Mouse (Mus musculus) lung, postnatal 0 days (tissue): ENCODE data around the gene Rps26. TPM values are rescaled to one million over a fixed set of nuclear protein-coding genes. Genes with fewer than 3 reads are reported as not detected.

Experiments
- ATAC-seq: fragments of 200-750 bp; cut with Nextera tagmentation; 2 replicates; pipeline ENCODE4 v1.8.0; 2017; ENCODE audit warnings: moderate library complexity
- DNase-seq: peaks from one replicate; pipeline ENCODE4 v3.0.0-alpha.2; 2016; ENCODE audit warnings: low spot score
- H3K27ac ChIP-seq: fragments of 300-500 bp; sonication (generic); 2 replicates; pipeline ENCODE4 v1.5.1; 2014; ENCODE audit warnings: antibody characterized with exemption, mild to moderate bottlenecking, low read length, mixed read lengths
- H3K27me3 ChIP-seq: fragments of 300-500 bp; sonication (generic); replicated peaks from 2 replicates; pipeline ENCODE4 v1.6.1; 2014; ENCODE audit warnings: low read length, mixed read lengths; ENCODE audit not compliant: insufficient read depth
- H3K36me3 ChIP-seq: fragments of 300-500 bp; sonication (generic); 2 replicates; pipeline ENCODE4 v1.6.1; 2014; ENCODE audit warnings: low read length, mixed read lengths; ENCODE audit not compliant: insufficient read depth
- H3K4me1 ChIP-seq: fragments of 300-500 bp; sonication (generic); 2 replicates; pipeline ENCODE4 v1.6.1; 2014; ENCODE audit warnings: antibody characterized with exemption, low read depth, low read length, mixed read lengths; ENCODE audit not compliant: insufficient read depth
- H3K4me2 ChIP-seq: fragments of 300-500 bp; sonication (generic); replicated peaks from 2 replicates; pipeline ENCODE4 v1.6.1; 2014; ENCODE audit warnings: low read depth, mild to moderate bottlenecking, low read length, moderate library complexity, mixed read lengths
- H3K4me3 ChIP-seq: fragments of 300-500 bp; sonication (generic); 2 replicates; pipeline ENCODE4 v1.5.1; 2014; ENCODE audit warnings: low read depth, low read length
- H3K9ac ChIP-seq: fragments of 300-500 bp; sonication (generic); replicated peaks from 2 replicates; pipeline ENCODE4 v1.6.1; 2014; ENCODE audit warnings: low read depth, mild to moderate bottlenecking
- H3K9me3 ChIP-seq: fragments of 300-500 bp; sonication (generic); 2 replicates; pipeline ENCODE4 v1.6.1; 2016; ENCODE audit warnings: low read length, mixed read lengths
- CTCF ChIP-seq: IDR thresholded peaks from 2 replicates; pipeline ENCODE4 v1.5.1; 2016; ENCODE audit warnings: antibody characterized with exemption, mild to moderate bottlenecking
- EP300 ChIP-seq: IDR thresholded peaks from 2 replicates; pipeline ENCODE4 v1.6.1; 2016; ENCODE audit warnings: antibody characterized with exemption, mild to moderate bottlenecking, control low read depth
- WGBS: fragments of 180-500 bp; shearing (Covaris S2); extraction: QIAGEN DNeasy Blood & Tissue Kit; methylation state at CpG from one replicate; pipeline ENCODE4 v1.1.7; 2014; 5-methylcytosine and 5-hydroxymethylcytosine counted together
- microRNA-seq: library from miRNA; unstranded; fragments of <30 nt; microRNA quantifications from one replicate; pipeline ENCODE4, GENCODE M21; 2016
- polyA plus RNA-seq: library from polyadenylated mRNA; unstranded; fragments of >200 nt; fragmentation: Nextera tagmentation; extraction: Ambion mirVana; gene quantifications from 2 replicates; pipeline ENCODE4 v1.2.1, GENCODE M21; 2015

Rps26 gene
- polyA plus RNA-seq, 1 experiment from 2014 or later, result 465 TPM

- DNase-seq, result no peak
- Histone ChIP-seq H3K27me3 (no peaks in the 10 kb centered on the region), H3K9ac (no peak overlapping the region), H3K27ac (no peak overlapping the region), H3K4me3 (no peak overlapping the region), H3K4me1 (no peaks in the 10 kb centered on the region), H3K36me3 (no peaks in the 10 kb centered on the region), H3K9me3 (no peaks in the 10 kb centered on the region), H3K4me2 (no peak overlapping the region)
- no peak for ATAC-seq
- TF ChIP-seq CTCF, result no peak
- no peak for TF ChIP-seq EP300
- 70% methylated on average over 3 of the region's 3 CpGs for WGBS
Observed at GRCm38 (mm10) chr10:128579298-128579697, 47.2 kb downstream of the Rps26 start.

DNA sequence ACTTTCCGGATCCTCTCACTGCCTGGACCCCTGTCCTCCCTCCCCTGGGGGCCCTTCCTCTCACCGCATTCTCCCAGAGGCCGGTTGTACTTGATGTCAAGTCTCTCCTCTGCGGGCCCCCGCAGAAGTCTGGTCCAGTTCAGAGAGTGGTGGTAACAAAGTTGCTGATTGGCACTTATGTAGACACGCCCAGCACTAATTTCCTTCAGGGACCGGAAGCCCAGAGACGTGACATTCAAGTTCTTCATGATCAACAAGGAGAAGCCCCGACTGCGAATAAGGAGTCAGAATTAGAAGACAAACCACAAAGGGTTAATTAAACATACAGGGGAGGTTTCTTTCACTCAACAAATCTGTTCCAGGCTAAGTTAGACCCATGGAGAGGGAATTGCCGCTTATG lies 48.2 kb downstream of the Rps26 start:
- Histone ChIP-seq H3K27me3 (no peaks in the 10 kb centered on the region), H3K9ac (no peak overlapping the region), H3K4me3 (no peak overlapping the region), H3K4me2 (no peak overlapping the region), H3K27ac (no peak overlapping the region), H3K9me3 (no peaks in the 10 kb centered on the region), H3K4me1 (no peaks in the 10 kb centered on the region), H3K36me3 (no peaks in the 10 kb centered on the region)
- 58% methylated on average over 11 of the region's 11 CpGs for WGBS
- ATAC-seq, result no peak
- TF ChIP-seq EP300 (no peak), CTCF (no peak)
- no peak for DNase-seq

DNA sequence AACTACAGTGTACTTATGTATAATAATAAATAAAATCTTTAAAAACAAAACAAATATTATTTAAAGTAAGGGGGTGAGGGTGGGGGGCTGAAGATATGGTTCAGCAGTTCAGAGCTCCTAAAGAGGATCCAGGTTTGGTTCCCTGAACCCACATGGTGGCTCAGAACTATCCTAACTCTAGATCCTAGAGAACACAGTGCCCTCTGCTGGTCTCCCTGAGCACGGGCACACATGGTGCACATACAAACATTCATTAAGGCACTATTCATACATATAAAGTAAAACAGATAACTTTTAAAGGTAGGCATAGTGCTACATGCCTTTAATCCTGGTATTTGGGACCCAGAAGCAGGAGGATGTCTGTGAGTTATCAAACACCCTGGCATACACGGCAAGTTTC lies 51.5 kb downstream of the Rps26 start:
- no peaks in the 10 kb centered on the region for H3K9me3 ChIP-seq
- ATAC-seq, result no peak
- WGBS, result 90% methylated on average over 2 of the region's 2 CpGs

More for the DNA sequence above, 51.5 kb downstream of the Rps26 start:
- H3K4me1 ChIP-seq, result no peaks in the 10 kb centered on the region
- no peaks in the 10 kb centered on the region for H3K27me3 ChIP-seq
- TF ChIP-seq CTCF, result peak; percentile 66
- no peak for TF ChIP-seq EP300
- H3K4me3 ChIP-seq, result no peak overlapping the region
- no peaks in the 10 kb centered on the region for H3K36me3 ChIP-seq
- H3K27ac ChIP-seq, result no peak overlapping the region
- H3K4me2 ChIP-seq, result no peak overlapping the region
- no peak overlapping the region for H3K9ac ChIP-seq
- DNase-seq, result peak; percentile 60

Small RNA genes within 50 kb of the gene (microRNA-seq; reads per million reads assigned to microRNA genes)
- gene Mir6917, result not detected

Other genes with a start within 250 kb of the Rps26 start
- gene Ankrd52, start 249.6 kb downstream of the Rps26 start, polyA plus RNA-seq, result 4.2 and 4.9 TPM in 2 replicates
- gene Slc39a5, start 225.5 kb downstream of the Rps26 start, polyA plus RNA-seq, result 0.15 TPM in 1 of 2 replicates, not detected in the other
- gene Nabp2, start 215.3 kb downstream of the Rps26 start, polyA plus RNA-seq, result 48.6 and 54.7 TPM in 2 replicates
- gene Rnf41, start 215.1 kb downstream of the Rps26 start, polyA plus RNA-seq, result 31.3 and 32.2 TPM in 2 replicates
- 28.9 and 33.0 TPM in 2 replicates for gene Smarcc2, start 167.5 kb downstream of the Rps26 start, polyA plus RNA-seq
- gene Myl6, start 132.6 kb downstream of the Rps26 start, polyA plus RNA-seq, result 1,888 and 2,049 TPM in 2 replicates
- 5.5 and 5.9 TPM in 2 replicates for gene Myl6b, start 128.1 kb downstream of the Rps26 start, polyA plus RNA-seq
- gene Esyt1, start 100.9 kb downstream of the Rps26 start, polyA plus RNA-seq, result 31.1 and 38.2 TPM in 2 replicates
- gene Zc3h10, start 79.0 kb downstream of the Rps26 start, polyA plus RNA-seq, result 13.6 and 15.3 TPM in 2 replicates
- 2,921 and 3,267 TPM in 2 replicates for gene Rpl41, start 77.4 kb downstream of the Rps26 start, polyA plus RNA-seq
- gene Pa2g4, start 60.8 kb downstream of the Rps26 start, polyA plus RNA-seq, result 64.2 and 66.5 TPM in 2 replicates
- gene Erbb3, start 37.1 kb downstream of the Rps26 start, polyA plus RNA-seq, result 21.4 and 22.6 TPM in 2 replicates
- gene Ikzf4, start 19.2 kb upstream of the Rps26 start, polyA plus RNA-seq, result 1.3 and 1.5 TPM in 2 replicates
- gene Suox, start 47.3 kb upstream of the Rps26 start, polyA plus RNA-seq, result 12.3 and 12.6 TPM in 2 replicates
- 69.1 and 71.8 TPM in 2 replicates for gene Rab5b, start 69.5 kb upstream of the Rps26 start, polyA plus RNA-seq
- 1.0 and 1.4 TPM in 2 replicates for gene Pmel, start 77.4 kb upstream of the Rps26 start, polyA plus RNA-seq
- 33.9 and 34.7 TPM in 2 replicates for gene Cdk2, start 78.3 kb upstream of the Rps26 start, polyA plus RNA-seq
- 16.8 and 17.9 TPM in 2 replicates for gene Dgka, start 118.1 kb upstream of the Rps26 start, polyA plus RNA-seq
- 23.4 and 24.9 TPM in 2 replicates for gene Pym1, start 121.1 kb upstream of the Rps26 start, polyA plus RNA-seq
- gene Mmp19, start 164.2 kb upstream of the Rps26 start, polyA plus RNA-seq, result 8.2 and 9.8 TPM in 2 replicates
- gene Dnajc14, start 177.3 kb upstream of the Rps26 start, polyA plus RNA-seq, result 44.0 and 51.9 TPM in 2 replicates
- 13.6 and 13.8 TPM in 2 replicates for gene Tmem198b, start 177.6 kb upstream of the Rps26 start, polyA plus RNA-seq
- 113 and 119 TPM in 2 replicates for gene Sarnp, start 190.6 kb upstream of the Rps26 start, polyA plus RNA-seq
- 59.8 and 62.1 TPM in 2 replicates for gene Ormdl2, start 194.9 kb upstream of the Rps26 start, polyA plus RNA-seq